Comparison of ENCODE assay signal across 9 mouse cellular contexts in the genomic region with DNA sequence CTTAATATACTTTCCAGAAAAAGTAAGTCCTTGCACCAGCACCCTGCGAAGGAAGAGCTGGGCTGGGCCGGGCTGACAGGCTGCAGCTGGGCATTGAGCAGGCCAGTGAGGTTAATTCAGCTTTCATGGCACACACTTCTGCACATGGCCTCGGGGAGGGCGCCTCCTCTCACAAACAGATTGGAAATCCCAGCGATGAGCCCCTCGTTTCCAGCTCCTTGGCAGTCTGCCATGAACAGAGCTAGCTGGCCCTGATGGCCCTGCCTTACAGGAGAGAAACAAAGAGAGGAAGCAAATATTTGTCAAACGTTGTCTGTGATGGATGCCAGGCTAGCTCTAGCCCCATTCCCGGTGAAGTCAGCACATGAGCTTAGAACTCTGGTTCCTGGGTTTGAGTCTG.
DNase-seq lines count a peak whose midpoint lies in the region; ATAC-seq lines count a peak whose summit lies in the region.
"Had no signal": no experiment of that assay in that cellular context is flagged by ENCODE, and none has a peak within 500 bp of the region (broad histone marks: within the 10 kb centered on the region; RNA-seq: fewer than 3 reads in every experiment).

No protein-coding gene starts in this region.

- DNase-seq in heart, adult 9 months (ENCODE audit: low spot score in 2 of 2): no peak
- peak; percentile 79 for DNase-seq in brain, adult 2 months (ENCODE audit: low read depth, low spot score)
- peak; percentile 64 to 86 for DNase-seq in layer of hippocampus, postnatal 14 days (ENCODE audit: low spot score in 2 of 2)
- DNase-seq in thymus, postnatal 36 days: no peak
- no peak for DNase-seq in gastrocnemius, adult 18-20 months (ENCODE audit: low spot score)

- H3K4me2 ChIP-seq in heart, embryonic 14.5 days (ENCODE audit: low read length): no peak overlapping the region
- H3K4me2 ChIP-seq in forebrain, embryonic 12.5 days: no peak overlapping the region
- H3K4me2 ChIP-seq in midbrain, embryonic 16.5 days (ENCODE audit: low read length): no peak overlapping the region

- 5% methylated on average over 8 of the region's 8 CpGs for WGBS in heart, embryonic 14.5 days
- WGBS in forebrain, embryonic 12.5 days: 40% methylated on average over 8 of the region's 8 CpGs
- WGBS in midbrain, embryonic 16.5 days: 20% methylated on average over 8 of the region's 8 CpGs

- H3K9ac ChIP-seq in heart, embryonic 14.5 days (ENCODE audit: low read length): no peak overlapping the region
- no peak overlapping the region for H3K9ac ChIP-seq in forebrain, embryonic 12.5 days
- H3K9ac ChIP-seq in midbrain, embryonic 16.5 days (ENCODE audit: low read depth, low read length): no peak overlapping the region; the same call in 1 of the 2 replicates

- H3K36me3 ChIP-seq in heart, embryonic 14.5 days (ENCODE audit: control insufficient read depth, insufficient read depth, low read length): no peaks in the 10 kb centered on the region
- no peaks in the 10 kb centered on the region for H3K36me3 ChIP-seq in forebrain, embryonic 12.5 days (replicated peaks)
- peaks cover 14% of the 10 kb centered on the region for H3K36me3 ChIP-seq in midbrain, embryonic 16.5 days (ENCODE audit: control insufficient read depth, insufficient read depth, low read length)

- H3K27ac ChIP-seq in heart, embryonic 14.5 days (replicated peaks in 1 of 2; ENCODE audit: control insufficient read depth in 1 of 2, insufficient read depth in 1 of 2, low read depth in 2 of 2, low read length in 2 of 2): peak overlapping the region; percentile 21; a peak in 1 of 4 replicates
- H3K27ac ChIP-seq in forebrain, embryonic 12.5 days: peak overlapping the region; percentile 77
- peak overlapping the region; percentile 77 for H3K27ac ChIP-seq in midbrain, embryonic 16.5 days (ENCODE audit: low read length)
- H3K27ac ChIP-seq: macrophage had no signal

- H3K4me1 ChIP-seq in heart, embryonic 14.5 days (ENCODE audit: control insufficient read depth in 2 of 2, insufficient read depth in 2 of 2, low read length in 2 of 2): peaks cover 15 to 16% of the 10 kb centered on the region in 2 experiments
- peaks cover 18% of the 10 kb centered on the region for H3K4me1 ChIP-seq in forebrain, embryonic 12.5 days
- H3K4me1 ChIP-seq in midbrain, embryonic 16.5 days (ENCODE audit: control insufficient read depth, insufficient read depth, low read length): peaks cover 14% of the 10 kb centered on the region

- H3K4me3 ChIP-seq in heart, embryonic 14.5 days (ENCODE audit: control insufficient read depth in 1 of 2, insufficient read depth in 1 of 2, low read depth in 1 of 2, low read length in 2 of 2): no peak overlapping the region
- no peak overlapping the region for H3K4me3 ChIP-seq in forebrain, embryonic 12.5 days (replicated peaks)
- H3K4me3 ChIP-seq in midbrain, embryonic 16.5 days (ENCODE audit: low read depth, low read length): no peak overlapping the region

- H3K27me3 ChIP-seq in heart, embryonic 14.5 days (ENCODE audit: control insufficient read depth, insufficient read depth, low read length): no peaks in the 10 kb centered on the region
- no peaks in the 10 kb centered on the region for H3K27me3 ChIP-seq in forebrain, embryonic 12.5 days
- no peaks in the 10 kb centered on the region for H3K27me3 ChIP-seq in midbrain, embryonic 16.5 days (ENCODE audit: control insufficient read depth, insufficient read depth, low read depth, low read length)

- ATAC-seq in heart, embryonic 14.5 days (ENCODE audit: insufficient number of reproducible peaks, insufficient read depth, low FRiP score, low read depth): peak; percentile 77
- peak; percentile 80; the same call in 1 of the 2 replicates for ATAC-seq in forebrain, embryonic 12.5 days (ENCODE audit: low FRiP score)
- peak; percentile 82 for ATAC-seq in midbrain, embryonic 16.5 days

- H3K9me3 ChIP-seq in heart, embryonic 14.5 days (ENCODE audit: control insufficient read depth, low read length): no peaks in the 10 kb centered on the region
- H3K9me3 ChIP-seq in forebrain, embryonic 12.5 days: no peaks in the 10 kb centered on the region
- no peaks in the 10 kb centered on the region for H3K9me3 ChIP-seq in midbrain, embryonic 16.5 days (replicated peaks; ENCODE audit: control insufficient read depth, low read length, poor library complexity, severe bottlenecking)

Comparison
In these comparisons a context has a peak if more than half of its experiments do, and no peak if none do; other contexts are left out.
1. H3K27ac ChIP-seq: peak in every context shown above with its lines; median percentile 77 in forebrain, embryonic 12.5 days; 77 in midbrain, embryonic 16.5 days; 21 in heart, embryonic 14.5 days.
2. DNase-seq: peak in brain, adult 2 months (single experiment) and layer of hippocampus, postnatal 14 days (2 of 2); none in heart, adult 9 months (0 of 2), thymus, postnatal 36 days (0 of 2) and gastrocnemius, adult 18-20 months (single experiment).
3. Peak in every context shown above with its lines, with median percentiles within 50 percentile points of each other: ATAC-seq.